Mouse (Mus musculus): ENCODE measurements at regions not wholly inside any gene's neighbourhood (a gene's known extent, or its start where the extent isn't known, plus 50 kb on each side); places are given as distances from the start of the nearest gene placed in this dataset.

DNA sequence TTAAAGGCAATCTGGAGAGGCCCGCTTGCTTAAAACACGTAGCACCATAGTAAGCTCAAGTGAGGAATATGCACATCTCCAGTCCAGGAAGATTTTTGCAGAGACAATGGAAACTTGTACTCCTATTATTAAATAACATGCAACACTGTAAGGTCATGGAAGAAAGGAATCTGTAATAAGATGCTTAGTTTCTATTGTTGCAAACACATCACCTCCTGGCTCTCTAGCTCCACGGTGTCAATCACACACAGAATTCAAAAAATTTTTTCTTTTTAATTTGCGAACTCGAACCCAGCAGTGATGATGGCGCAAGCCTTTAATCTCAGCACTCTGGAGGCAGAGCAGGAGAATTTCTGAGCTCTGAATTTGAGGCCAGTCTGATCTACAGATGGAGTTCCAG, 57.4 kb downstream of the Hes1 start:
- no peak for TF ChIP-seq CTCF (IDR thresholded peaks at IDR 0.05; ENCODE audit: low read depth, low read length)
- TF ChIP-seq EP300 (IDR thresholded peaks at IDR 0.05; ENCODE audit: insufficient read depth, low read depth, low read length) = no peak
- no peak for TF ChIP-seq POLR2A (IDR thresholded peaks at IDR 0.05; ENCODE audit: insufficient read depth, low read length)
